Mouse (Mus musculus): ENCODE results near the gene Gm17693. TPM values are rescaled to one million over a fixed set of nuclear protein-coding genes. Genes with fewer than 3 reads are reported as not detected.
"Not testable (repeated sequence)": the region's sequence is repeated elsewhere in the genome, so short reads cannot be mapped to it uniquely, and the experiment has no call there.

The Gm17693 gene
- not detected in 2 replicates for polyA plus RNA-seq (2014; fragmentation: Nextera tagmentation; extraction: Ambion mirVana)

DNA sequence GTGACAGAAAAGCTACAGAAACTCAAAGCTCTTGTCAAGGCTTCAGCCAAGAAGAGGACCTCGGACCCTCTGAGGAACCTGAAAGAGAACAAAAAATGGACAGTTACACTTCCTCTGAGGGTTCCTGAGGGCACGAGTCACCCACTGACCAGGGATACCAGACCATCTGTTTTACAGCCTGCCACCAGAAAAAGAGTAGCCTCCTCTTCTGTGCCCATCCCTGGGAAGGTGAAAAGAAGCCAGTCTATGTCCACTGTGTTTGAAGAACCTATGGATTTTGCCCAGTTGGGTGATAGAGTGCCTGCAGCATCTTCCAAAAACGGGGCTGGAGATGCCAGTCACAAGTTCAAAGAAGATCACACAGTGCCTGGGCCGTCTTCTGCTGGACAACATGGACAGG, at the start of gene Gm17693:
Gene Gm17693 (plus strand): TSS at position 301 of the 400 bp plus-strand sequence.
- not testable (repeated sequence) for H3K27me3 ChIP-seq (ENCODE audit: insufficient read depth, low read length); ATAC-seq (ENCODE audit: insufficient read depth); H3K27ac ChIP-seq (ENCODE audit: low read depth); H3K4me2 ChIP-seq; H3K4me1 ChIP-seq (ENCODE audit: insufficient read depth); H3K9me3 ChIP-seq (ENCODE audit: low read depth, low read length); H3K9ac ChIP-seq; DNase-seq; H3K4me3 ChIP-seq (ENCODE audit: low read depth, low read length); H3K36me3 ChIP-seq (ENCODE audit: insufficient read depth)
- WGBS: no CpG with 5 or more reads among the region's 4 CpGs
